Mouse (Mus musculus) liver, adult 2 months (tissue): ENCODE measurements around the gene Cyp2c23.

ENCODE experiments used
- CTCF ChIP-seq: fragments of 200-500 bp; IDR thresholded peaks from 2 replicates; pipeline ENCODE4 v1.5.1; 2011; ENCODE audit warnings: low read depth, low read length, control low read depth
- POLR2A ChIP-seq: fragments of 200-500 bp; IDR thresholded peaks from 2 replicates; pipeline ENCODE4 v1.6.1; 2011; ENCODE audit warnings: low read length, control low read depth; ENCODE audit not compliant: insufficient read depth; ENCODE audit errors: extremely low read depth

DNA sequence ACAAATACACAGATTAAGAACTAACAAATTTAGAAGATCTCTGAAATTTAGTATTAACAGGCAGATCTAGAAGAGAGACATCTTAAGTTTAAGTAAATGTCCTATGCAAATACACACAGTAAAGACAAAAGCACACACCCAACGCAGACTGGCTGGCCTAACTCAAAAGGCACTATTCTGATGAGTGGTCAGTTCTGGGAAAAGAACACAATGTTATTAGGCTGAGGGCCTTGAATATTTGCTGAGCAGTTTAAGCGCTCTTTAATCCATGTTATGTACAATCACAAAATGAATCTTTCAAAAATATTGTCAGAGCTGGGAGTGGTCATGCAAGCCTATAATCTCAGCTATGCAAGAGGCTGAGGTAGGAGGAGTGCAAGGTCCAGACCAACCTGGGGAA is 35.7 kb upstream of the Cyp2c23 start:
- TF ChIP-seq CTCF (no peak), POLR2A (no peak)
